Mouse (Mus musculus) Muller cell, postnatal 12 days (primary cell): ENCODE results near the gene Sod2.
"Not testable (repeated sequence)": the region's sequence is repeated elsewhere in the genome, so short reads cannot be mapped to it uniquely, and the experiment has no call there.

Experiments
- DNase-seq: peaks from one replicate; pipeline ENCODE4 v3.0.0-alpha.2; 2015; ENCODE audit errors: inconsistent ontology term

Sod2 gene

DNA sequence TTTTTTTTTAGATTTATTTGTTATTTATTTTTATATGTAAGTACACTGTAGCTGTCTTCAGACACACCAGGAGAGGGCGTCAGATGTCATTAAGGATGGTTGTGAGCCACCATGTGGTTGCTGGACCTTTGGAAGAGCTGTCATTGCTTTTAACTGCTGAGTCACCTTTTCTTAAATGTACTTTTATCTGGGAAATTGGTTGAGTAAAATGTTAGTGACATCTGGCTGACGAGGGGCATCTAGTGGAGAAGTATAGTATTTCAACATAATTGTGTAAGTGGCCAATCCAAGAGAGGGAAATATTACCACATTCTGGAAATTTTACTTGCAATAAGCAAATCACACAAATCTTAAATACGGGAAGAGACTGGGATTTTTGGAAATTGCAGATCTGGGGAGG, 3.2 kb downstream of the Sod2 start:
- DNase-seq = peak; percentile 70

DNA sequence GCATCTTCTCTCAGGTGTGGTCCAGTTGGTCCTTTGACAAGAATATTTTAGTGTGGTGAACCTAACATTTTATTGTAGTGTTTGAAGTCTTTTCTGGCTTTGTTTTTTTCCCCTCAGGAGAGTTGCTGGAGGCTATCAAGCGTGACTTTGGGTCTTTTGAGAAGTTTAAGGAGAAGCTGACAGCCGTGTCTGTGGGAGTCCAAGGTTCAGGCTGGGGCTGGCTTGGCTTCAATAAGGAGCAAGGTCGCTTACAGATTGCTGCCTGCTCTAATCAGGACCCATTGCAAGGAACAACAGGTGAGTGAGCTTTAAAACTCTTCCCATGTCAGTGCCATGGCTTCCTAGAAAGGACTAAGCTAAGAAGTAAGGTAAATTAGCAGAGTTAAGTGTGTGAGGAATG, 6.7 kb downstream of the Sod2 start:
- DNase-seq = no peak

DNA sequence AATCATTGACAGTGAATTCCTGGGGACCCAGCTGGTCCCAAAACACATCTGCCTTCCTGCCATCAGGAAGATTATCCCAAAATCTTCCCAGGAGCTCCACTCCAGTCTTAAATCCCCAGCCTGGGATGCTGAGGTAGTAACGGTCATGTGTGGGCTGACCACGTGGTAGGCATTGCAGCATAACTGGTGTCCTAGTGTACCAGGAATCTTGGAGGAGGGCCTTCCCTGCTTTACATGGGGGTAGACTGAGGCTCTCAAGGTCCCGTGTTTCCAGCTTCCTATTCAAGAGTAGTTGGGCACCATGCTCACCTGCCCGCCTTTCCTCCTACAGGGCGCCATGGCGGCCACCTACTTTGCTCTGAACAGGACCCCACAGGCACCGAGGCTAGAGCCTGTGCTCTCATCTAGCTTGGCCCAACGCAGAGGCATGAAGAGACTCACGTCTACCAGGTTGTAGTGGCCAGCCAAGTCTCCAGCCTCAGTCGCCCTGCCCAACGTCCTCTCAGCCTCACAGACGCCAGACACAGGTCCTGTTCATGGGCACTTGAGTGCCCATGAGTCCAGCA, 30.1 kb downstream of the Sod2 start:
- not testable (repeated sequence) for DNase-seq

DNA sequence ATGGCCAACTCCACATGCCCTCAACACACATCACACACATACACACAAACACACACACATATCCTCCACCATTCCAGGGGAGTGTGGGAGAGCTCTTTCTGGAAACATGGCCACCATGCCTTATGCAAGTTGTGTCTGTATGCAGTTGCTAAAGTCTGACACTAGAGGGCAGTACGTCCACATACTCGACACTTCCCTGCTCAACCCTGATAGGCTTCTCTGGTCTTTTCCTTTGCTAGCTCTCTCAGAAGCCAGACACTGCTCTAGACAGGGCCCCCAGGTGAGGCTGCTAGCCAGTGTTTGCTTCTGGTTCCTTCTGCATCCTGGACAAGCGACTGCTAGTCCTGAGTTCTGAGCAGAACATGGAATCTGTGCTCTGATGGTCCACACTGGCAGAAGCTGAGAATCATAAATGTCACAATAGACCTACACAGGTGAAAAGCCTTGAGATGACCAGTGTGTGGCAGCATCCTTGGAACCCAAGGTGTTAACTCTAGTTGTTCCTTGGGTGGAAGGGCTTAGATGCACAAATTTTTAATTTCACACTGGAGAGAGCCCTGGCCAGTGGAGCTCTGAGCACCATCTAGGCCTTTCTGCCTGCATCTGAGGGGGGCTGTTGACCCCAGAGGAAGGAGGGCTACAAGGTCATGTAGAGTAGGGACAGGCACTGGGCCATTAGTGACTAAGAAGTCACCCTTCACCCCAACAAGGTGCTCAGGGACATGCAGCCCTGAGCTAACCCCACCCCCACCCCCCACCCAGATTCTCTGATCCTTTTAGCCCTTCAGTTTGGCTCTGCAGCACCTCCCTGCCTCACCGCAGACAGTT, 37.4 kb downstream of the Sod2 start:
- DNase-seq = peak; percentile 15

DNA sequence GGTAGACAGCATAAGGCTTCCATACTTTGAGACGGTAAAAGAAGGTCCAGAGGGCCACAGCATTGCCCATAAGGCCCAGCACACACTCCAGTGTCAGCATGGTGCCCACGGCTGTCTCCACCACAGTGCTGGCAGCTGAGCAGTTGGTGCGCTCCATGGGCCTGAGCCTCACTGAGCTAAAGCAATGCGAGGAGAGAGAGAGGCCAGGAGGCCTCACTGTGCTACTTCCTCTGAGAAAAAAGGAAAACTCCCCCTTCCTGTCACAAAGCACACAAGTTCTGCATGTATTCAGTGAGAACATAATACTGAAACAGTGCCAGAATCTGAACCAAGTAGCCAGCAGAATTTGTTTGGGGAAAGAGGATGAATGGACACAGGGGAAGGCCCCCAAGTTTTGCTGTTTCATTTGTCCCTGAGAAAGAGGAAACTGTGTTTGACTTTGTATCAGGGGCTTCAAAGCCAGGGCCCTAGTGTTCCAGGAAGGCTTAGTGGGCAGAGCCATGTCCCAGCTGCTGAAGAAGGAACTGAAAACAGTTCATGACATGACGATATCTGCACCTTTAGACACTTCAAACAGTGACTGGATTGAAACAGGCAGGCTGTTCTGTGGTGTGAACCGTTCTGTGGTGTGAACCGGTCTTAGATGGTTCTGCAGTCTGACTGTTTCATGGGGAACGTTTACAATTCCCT, 45.6 kb downstream of the Sod2 start, which contains the start of gene Gpr31b:
Gene Gpr31b, minus strand, starts transcription at position 173 of the 690 bp plus-strand sequence.
- DNase-seq = not testable (repeated sequence)

DNA sequence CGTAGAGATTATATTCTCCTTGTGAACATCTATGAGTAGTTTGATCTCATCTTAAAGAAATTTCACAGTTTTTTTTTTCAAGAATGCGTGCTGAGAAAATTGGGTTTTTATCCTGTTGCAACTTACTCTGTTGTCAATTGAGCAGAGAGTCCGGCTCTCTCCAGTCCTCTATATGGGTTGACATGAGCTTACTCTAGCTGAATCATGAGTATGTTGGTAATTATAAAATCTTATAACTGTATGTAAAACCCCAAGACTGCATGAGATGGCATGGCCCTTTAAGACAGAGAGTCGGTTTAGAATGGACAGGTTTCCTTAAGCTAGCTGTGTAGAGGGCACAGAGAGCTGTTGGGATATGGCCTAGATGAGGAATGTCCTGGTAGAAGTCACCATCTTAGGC, 54.2 kb downstream of the Sod2 start, which contains the start of gene Tcp10b:
Gene Tcp10b, plus strand, starts transcription at position 301 of the 400 bp plus-strand sequence.
- DNase-seq = not testable (repeated sequence)

DNA sequence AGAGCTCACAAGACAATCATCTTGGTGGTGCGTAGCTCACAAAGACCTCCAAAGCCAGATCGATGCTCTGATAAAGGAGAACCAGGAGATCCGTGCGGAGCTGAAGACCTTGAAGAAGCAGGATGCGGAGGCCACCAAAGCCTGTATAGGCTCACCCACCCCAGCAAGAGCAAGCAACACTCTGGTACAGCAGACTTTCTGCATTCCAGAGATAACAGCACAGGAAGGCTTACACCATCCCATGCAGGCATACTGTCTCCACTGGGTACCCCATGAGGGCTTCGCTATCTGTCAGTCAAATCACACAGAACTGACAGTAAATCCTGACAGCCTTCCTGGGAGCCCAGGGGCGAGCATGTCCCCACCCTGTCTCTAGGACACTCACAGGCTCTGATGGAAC, 56.2 kb downstream of the Sod2 start:
- DNase-seq = not testable (repeated sequence)

DNA sequence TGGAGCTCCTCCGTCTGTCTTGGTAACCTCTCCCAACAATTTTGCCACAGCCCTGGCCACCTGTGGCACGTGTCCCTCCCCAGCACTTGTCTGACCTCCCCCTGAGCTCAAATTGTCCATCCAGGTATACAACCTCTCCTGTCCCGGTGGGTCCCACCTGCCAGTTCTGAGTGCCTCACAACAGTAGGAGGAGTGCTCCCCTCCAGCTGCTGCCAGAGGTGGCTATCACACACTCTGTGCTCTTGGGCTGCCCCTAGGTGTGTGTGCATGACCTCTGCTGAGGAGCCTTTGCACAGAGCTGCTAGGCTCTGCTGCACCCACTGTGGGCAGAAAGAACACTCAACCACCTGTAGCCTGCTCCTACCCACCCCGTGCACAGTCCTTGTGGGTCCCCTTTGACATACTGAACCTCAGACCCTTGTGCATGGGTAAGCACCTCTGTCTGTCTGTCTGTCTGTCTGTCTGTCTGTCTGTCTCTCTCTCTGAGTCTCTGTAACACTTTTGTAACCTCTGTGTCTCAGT, 61.3 kb downstream of the Sod2 start:
- DNase-seq = not testable (repeated sequence)

DNA sequence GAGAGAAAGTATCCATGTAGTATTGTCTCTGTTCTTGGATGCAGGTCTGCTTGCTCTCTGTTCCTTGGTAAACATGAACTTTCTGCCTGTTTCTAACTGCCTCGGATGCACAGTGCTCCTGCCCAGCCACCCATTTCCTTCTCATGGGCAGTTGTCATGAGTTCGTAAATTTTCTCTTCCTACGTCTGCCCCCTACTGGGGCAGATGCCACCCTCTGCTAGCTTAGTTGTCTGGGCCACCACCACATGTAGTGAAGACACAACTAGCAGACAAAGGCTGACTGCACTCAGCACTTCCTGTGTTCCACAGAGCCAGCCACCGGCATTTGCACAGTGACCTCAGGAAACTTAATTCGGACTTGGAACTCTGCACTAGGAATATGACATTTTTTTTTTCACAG, 62.6 kb downstream of the Sod2 start:
- not testable (repeated sequence) for DNase-seq
